Mouse (Mus musculus): ENCODE results near the gene Klhl35. TPM values are rescaled to one million over a fixed set of nuclear protein-coding genes. Genes with fewer than 3 reads are reported as not detected.
A peak's percentile ranks its signal among the peaks of the same experiment; 100 is the strongest.

The Klhl35 gene
- polyA plus RNA-seq (2015; fragmentation: Nextera tagmentation; extraction: Ambion mirVana) = 0.63 and 0.92 TPM in 2 replicates

GRCm38 (mm10) chr7:99465811-99466210, at the start of gene Klhl35:
Gene Klhl35, plus strand, starts transcription at chr7:99466004.
- H3K4me2 ChIP-seq (ENCODE audit: low read depth, low read length) = peak within 1 kb of the TSS; percentile 23; the same call in 1 of the 2 replicates
- no peak within 1 kb of the TSS for H3K4me3 ChIP-seq (ENCODE audit: low read length)
- peaks cover under 1% of the 10 kb centered on the region; the same call in 1 of the 2 replicates for H3K36me3 ChIP-seq (ENCODE audit: control insufficient read depth, insufficient read depth)
- peak within 1 kb of the TSS; percentile 57; the same call in 1 of the 2 replicates for H3K9ac ChIP-seq (ENCODE audit: low read length)
- no peaks in the 10 kb centered on the region for H3K9me3 ChIP-seq (replicated peaks; ENCODE audit: control insufficient read depth, low read length)
- no peaks in the 10 kb centered on the region for H3K27me3 ChIP-seq (ENCODE audit: control insufficient read depth, insufficient read depth, low read length)
- WGBS = 15% methylated on average over 8 of the region's 8 CpGs
- no peak for ATAC-seq (replicated peaks; ENCODE audit: extremely low read depth, insufficient read depth, low FRiP score)
- no peak within 1 kb of the TSS for H3K27ac ChIP-seq (ENCODE audit: low read length)
- H3K4me1 ChIP-seq (ENCODE audit: control insufficient read depth, insufficient read depth, low read length) = peaks cover 31% of the 10 kb centered on the region

GRCm38 (mm10) chr7:99419311-99419710, 46.5 kb upstream of the Klhl35 start:
- H3K9me3 ChIP-seq (replicated peaks; ENCODE audit: control insufficient read depth, low read length) = no peaks in the 10 kb centered on the region
- H3K27ac ChIP-seq (ENCODE audit: low read length) = no peak overlapping the region
- no peak overlapping the region for H3K4me3 ChIP-seq (ENCODE audit: low read length)
- WGBS = 65% methylated on average over 3 of the region's 3 CpGs
- no peak overlapping the region for H3K9ac ChIP-seq (ENCODE audit: low read length)
- no peak overlapping the region for H3K4me2 ChIP-seq (ENCODE audit: low read depth, low read length)
- peaks cover 4% of the 10 kb centered on the region; the same call in 1 of the 2 replicates for H3K4me1 ChIP-seq (ENCODE audit: control insufficient read depth, insufficient read depth, low read length)
- 0 out of 2 replicates have a peak, but pooled peaks cover 2% of the 10 kb centered on the region for H3K36me3 ChIP-seq (ENCODE audit: control insufficient read depth, insufficient read depth)
- H3K27me3 ChIP-seq (ENCODE audit: control insufficient read depth, insufficient read depth, low read length) = no peaks in the 10 kb centered on the region
- no peak for ATAC-seq (replicated peaks; ENCODE audit: extremely low read depth, insufficient read depth, low FRiP score)

GRCm38 (mm10) chr7:99421006-99421405, 44.8 kb upstream of the Klhl35 start:
- Histone ChIP-seq H3K4me3 (ENCODE audit: low read length) (no peak overlapping the region), H3K27me3 (ENCODE audit: control insufficient read depth, insufficient read depth, low read length) (no peaks in the 10 kb centered on the region), H3K9me3 (replicated peaks; ENCODE audit: control insufficient read depth, low read length) (no peaks in the 10 kb centered on the region), H3K36me3 (ENCODE audit: control insufficient read depth, insufficient read depth) (0 out of 2 replicates have a peak, but pooled peaks cover 3% of the 10 kb centered on the region), H3K4me1 (ENCODE audit: control insufficient read depth, insufficient read depth, low read length) (peaks cover 6% of the 10 kb centered on the region; the same call in 1 of the 2 replicates), H3K27ac (ENCODE audit: low read length) (no peak overlapping the region), H3K9ac (ENCODE audit: low read length) (no peak overlapping the region), H3K4me2 (ENCODE audit: low read depth, low read length) (no peak overlapping the region)
- no peak for ATAC-seq (replicated peaks; ENCODE audit: extremely low read depth, insufficient read depth, low FRiP score)
- 92% methylated on average over 6 of the region's 6 CpGs for WGBS

GRCm38 (mm10) chr7:99424538-99425155, 41.2 kb upstream of the Klhl35 start:
- peak overlapping the region; percentile 23; the same call in 1 of the 2 replicates for H3K27ac ChIP-seq (ENCODE audit: low read length)
- whole genome bisulfite sequencing = 45% methylated on average over 8 of the region's 8 CpGs
- no peaks in the 10 kb centered on the region for H3K27me3 ChIP-seq (ENCODE audit: control insufficient read depth, insufficient read depth, low read length)
- 0 out of 2 replicates have a peak, but pooled peaks cover 3% of the 10 kb centered on the region for H3K36me3 ChIP-seq (ENCODE audit: control insufficient read depth, insufficient read depth)
- no peak overlapping the region for H3K4me2 ChIP-seq (ENCODE audit: low read depth, low read length)
- no peaks in the 10 kb centered on the region for H3K9me3 ChIP-seq (replicated peaks; ENCODE audit: control insufficient read depth, low read length)
- no peak overlapping the region for H3K4me3 ChIP-seq (ENCODE audit: low read length)
- peaks cover 6% of the 10 kb centered on the region; the same call in 1 of the 2 replicates for H3K4me1 ChIP-seq (ENCODE audit: control insufficient read depth, insufficient read depth, low read length)
- H3K9ac ChIP-seq (ENCODE audit: low read length) = peak overlapping the region; percentile 42; the same call in 1 of the 2 replicates
- ATAC-seq (replicated peaks; ENCODE audit: extremely low read depth, insufficient read depth, low FRiP score) = no peak

- ATAC-seq (replicated peaks; ENCODE audit: extremely low read depth, insufficient read depth, low FRiP score) = no peak
- Histone ChIP-seq H3K4me2 (ENCODE audit: low read depth, low read length) (no peak overlapping the region), H3K9ac (ENCODE audit: low read length) (no peak overlapping the region), H3K27ac (ENCODE audit: low read length) (no peak overlapping the region), H3K4me3 (ENCODE audit: low read length) (no peak overlapping the region), H3K27me3 (ENCODE audit: control insufficient read depth, insufficient read depth, low read length) (no peaks in the 10 kb centered on the region), H3K36me3 (ENCODE audit: control insufficient read depth, insufficient read depth) (0 out of 2 replicates have a peak, but pooled peaks cover 3% of the 10 kb centered on the region), H3K9me3 (replicated peaks; ENCODE audit: control insufficient read depth, low read length) (no peaks in the 10 kb centered on the region), H3K4me1 (ENCODE audit: control insufficient read depth, insufficient read depth, low read length) (peaks cover 6% of the 10 kb centered on the region; the same call in 1 of the 2 replicates)
- WGBS = 89% methylated on average over 4 of the region's 4 CpGs
Measured at GRCm38 (mm10) chr7:99425706-99426105, 40.1 kb upstream of the Klhl35 start.

- Histone ChIP-seq H3K27me3 (ENCODE audit: control insufficient read depth, insufficient read depth, low read length) (no peaks in the 10 kb centered on the region), H3K4me2 (ENCODE audit: low read depth, low read length) (no peak overlapping the region), H3K9ac (ENCODE audit: low read length) (no peak overlapping the region), H3K4me1 (ENCODE audit: control insufficient read depth, insufficient read depth, low read length) (peaks cover 9% of the 10 kb centered on the region), H3K9me3 (replicated peaks; ENCODE audit: control insufficient read depth, low read length) (no peaks in the 10 kb centered on the region), H3K27ac (ENCODE audit: low read length) (no peak overlapping the region), H3K36me3 (ENCODE audit: control insufficient read depth, insufficient read depth) (0 out of 2 replicates have a peak, but pooled peaks cover 3% of the 10 kb centered on the region), H3K4me3 (ENCODE audit: low read length) (no peak overlapping the region)
- WGBS = 87% methylated on average over 10 of the region's 10 CpGs
- no peak for ATAC-seq (replicated peaks; ENCODE audit: extremely low read depth, insufficient read depth, low FRiP score)
Measured at GRCm38 (mm10) chr7:99427031-99427430, 38.8 kb upstream of the Klhl35 start.

- 0 out of 2 replicates have a peak, but pooled peaks cover 3% of the 10 kb centered on the region for H3K36me3 ChIP-seq (ENCODE audit: control insufficient read depth, insufficient read depth)
- no peak overlapping the region for H3K9ac ChIP-seq (ENCODE audit: low read length)
- H3K9me3 ChIP-seq (replicated peaks; ENCODE audit: control insufficient read depth, low read length) = no peaks in the 10 kb centered on the region
- no peak overlapping the region for H3K27ac ChIP-seq (ENCODE audit: low read length)
- ATAC-seq (replicated peaks; ENCODE audit: extremely low read depth, insufficient read depth, low FRiP score) = no peak
- WGBS = 83% methylated on average over 3 of the region's 3 CpGs
- H3K4me3 ChIP-seq (ENCODE audit: low read length) = no peak overlapping the region
- H3K4me1 ChIP-seq (ENCODE audit: control insufficient read depth, insufficient read depth, low read length) = peaks cover 19% of the 10 kb centered on the region
- no peaks in the 10 kb centered on the region for H3K27me3 ChIP-seq (ENCODE audit: control insufficient read depth, insufficient read depth, low read length)
- H3K4me2 ChIP-seq (ENCODE audit: low read depth, low read length) = no peak overlapping the region
Measured at GRCm38 (mm10) chr7:99427987-99428386, 37.8 kb upstream of the Klhl35 start.

GRCm38 (mm10) chr7:99428836-99429235, 37.0 kb upstream of the Klhl35 start:
- WGBS = 73% methylated on average over 5 of the region's 5 CpGs
- H3K36me3 ChIP-seq (ENCODE audit: control insufficient read depth, insufficient read depth) = 0 out of 2 replicates have a peak, but pooled peaks cover 3% of the 10 kb centered on the region
- ATAC-seq (replicated peaks; ENCODE audit: extremely low read depth, insufficient read depth, low FRiP score) = no peak
- no peak overlapping the region for H3K9ac ChIP-seq (ENCODE audit: low read length)
- H3K27me3 ChIP-seq (ENCODE audit: control insufficient read depth, insufficient read depth, low read length) = no peaks in the 10 kb centered on the region
- no peak overlapping the region for H3K4me2 ChIP-seq (ENCODE audit: low read depth, low read length)
- peaks cover 19% of the 10 kb centered on the region for H3K4me1 ChIP-seq (ENCODE audit: control insufficient read depth, insufficient read depth, low read length)
- no peaks in the 10 kb centered on the region for H3K9me3 ChIP-seq (replicated peaks; ENCODE audit: control insufficient read depth, low read length)
- no peak overlapping the region for H3K27ac ChIP-seq (ENCODE audit: low read length)
- H3K4me3 ChIP-seq (ENCODE audit: low read length) = no peak overlapping the region

- Histone ChIP-seq H3K27me3 (ENCODE audit: control insufficient read depth, insufficient read depth, low read length) (no peaks in the 10 kb centered on the region), H3K4me2 (ENCODE audit: low read depth, low read length) (no peak overlapping the region), H3K9me3 (replicated peaks; ENCODE audit: control insufficient read depth, low read length) (no peaks in the 10 kb centered on the region), H3K4me1 (ENCODE audit: control insufficient read depth, insufficient read depth, low read length) (peaks cover 20% of the 10 kb centered on the region), H3K4me3 (ENCODE audit: low read length) (no peak overlapping the region), H3K27ac (ENCODE audit: low read length) (no peak overlapping the region), H3K36me3 (ENCODE audit: control insufficient read depth, insufficient read depth) (0 out of 2 replicates have a peak, but pooled peaks cover 3% of the 10 kb centered on the region), H3K9ac (ENCODE audit: low read length) (no peak overlapping the region)
- ATAC-seq (replicated peaks; ENCODE audit: extremely low read depth, insufficient read depth, low FRiP score) = no peak
- WGBS = 64% methylated on average over 6 of the region's 6 CpGs
Measured at GRCm38 (mm10) chr7:99429786-99430185, 36.0 kb upstream of the Klhl35 start.
